Mouse (Mus musculus): Measurements from ENCODE around the gene Mical3.

- TF ChIP-seq POLR2A (IDR thresholded peaks at IDR 0.05; ENCODE audit: control insufficient read depth, extremely low read depth, insufficient read depth, low read length, poor library complexity) (no peak), CTCF (IDR thresholded peaks at IDR 0.05; ENCODE audit: borderline replicate concordance, control insufficient read depth, extremely low read depth, insufficient read depth, low read length, poor library complexity) (no peak)
These were observed 246.4 kb downstream of the Mical3 start for GRCm38 (mm10) chr6:120884436-120884835.

Measured in thymus, adult 2 months (tissue).